Mouse (Mus musculus): ENCODE data around the gene Spag16.
A peak's percentile ranks its signal among the peaks of the same experiment; 100 is the strongest.
"Not testable (repeated sequence)": the region's sequence is repeated elsewhere in the genome, so short reads cannot be mapped to it uniquely, and the experiment has no call there.

Spag16 gene

GRCm38 (mm10) chr1:69826806-69827703, at the start of gene Spag16:
Gene Spag16, plus strand, starts transcription at chr1:69826970.
- Histone ChIP-seq H3K27me3 (ENCODE audit: control insufficient read depth, insufficient read depth, low read length, poor library complexity, severe bottlenecking) (no peaks in the 10 kb centered on the region), H3K36me3 (ENCODE audit: control insufficient read depth, insufficient read depth, low read length, poor library complexity, severe bottlenecking) (no peaks in the 10 kb centered on the region)
- no peak for DNase-seq (ENCODE audit: low read depth, low spot score)

- Histone ChIP-seq H3K27me3 (ENCODE audit: control insufficient read depth, insufficient read depth, low read length, poor library complexity, severe bottlenecking) (no peaks in the 10 kb centered on the region), H3K36me3 (ENCODE audit: control insufficient read depth, insufficient read depth, low read length, poor library complexity, severe bottlenecking) (no peaks in the 10 kb centered on the region)
- peak; percentile 41 for DNase-seq (ENCODE audit: low read depth, low spot score)
Observed at GRCm38 (mm10) chr1:69785129-69785528, 41.6 kb upstream of the Spag16 start.

GRCm38 (mm10) chr1:69786716-69787115, 40.1 kb upstream of the Spag16 start:
- DNase-seq (ENCODE audit: low read depth, low spot score) = no peak
- Histone ChIP-seq H3K36me3 (ENCODE audit: control insufficient read depth, insufficient read depth, low read length, poor library complexity, severe bottlenecking) (no peaks in the 10 kb centered on the region), H3K27me3 (ENCODE audit: control insufficient read depth, insufficient read depth, low read length, poor library complexity, severe bottlenecking) (no peaks in the 10 kb centered on the region)

- no peaks in the 10 kb centered on the region for H3K36me3 ChIP-seq (ENCODE audit: control insufficient read depth, insufficient read depth, low read length, poor library complexity, severe bottlenecking)
- no peak for DNase-seq (ENCODE audit: low read depth, low spot score)
- H3K27me3 ChIP-seq (ENCODE audit: control insufficient read depth, insufficient read depth, low read length, poor library complexity, severe bottlenecking) = no peaks in the 10 kb centered on the region
Observed at GRCm38 (mm10) chr1:69787379-69787778, 39.4 kb upstream of the Spag16 start.

- peak; percentile 20 for DNase-seq (ENCODE audit: low read depth, low spot score)
- Histone ChIP-seq H3K36me3 (ENCODE audit: control insufficient read depth, insufficient read depth, low read length, poor library complexity, severe bottlenecking) (no peaks in the 10 kb centered on the region), H3K27me3 (ENCODE audit: control insufficient read depth, insufficient read depth, low read length, poor library complexity, severe bottlenecking) (no peaks in the 10 kb centered on the region)
Observed at GRCm38 (mm10) chr1:69790337-69791250, 36.2 kb upstream of the Spag16 start.

- DNase-seq (ENCODE audit: low read depth, low spot score) = no peak
- Histone ChIP-seq H3K27me3 (ENCODE audit: control insufficient read depth, insufficient read depth, low read length, poor library complexity, severe bottlenecking) (no peaks in the 10 kb centered on the region), H3K36me3 (ENCODE audit: control insufficient read depth, insufficient read depth, low read length, poor library complexity, severe bottlenecking) (no peaks in the 10 kb centered on the region)
Observed at GRCm38 (mm10) chr1:69798948-69799565, 27.7 kb upstream of the Spag16 start.

- DNase-seq (ENCODE audit: low read depth, low spot score) = no peak
- no peaks in the 10 kb centered on the region for H3K27me3 ChIP-seq (ENCODE audit: control insufficient read depth, insufficient read depth, low read length, poor library complexity, severe bottlenecking)
- H3K36me3 ChIP-seq (ENCODE audit: control insufficient read depth, insufficient read depth, low read length, poor library complexity, severe bottlenecking) = no peaks in the 10 kb centered on the region
Observed at GRCm38 (mm10) chr1:69810161-69810560, 16.6 kb upstream of the Spag16 start.

- H3K27me3 ChIP-seq (ENCODE audit: control insufficient read depth, insufficient read depth, low read length, poor library complexity, severe bottlenecking); DNase-seq (ENCODE audit: low read depth, low spot score); H3K36me3 ChIP-seq (ENCODE audit: control insufficient read depth, insufficient read depth, low read length, poor library complexity, severe bottlenecking): not testable (repeated sequence)
Observed at GRCm38 (mm10) chr1:69825635-69826034, 1.1 kb upstream of the Spag16 start.

GRCm38 (mm10) chr1:69828872-69829479, 2.2 kb downstream of the Spag16 start:
- Histone ChIP-seq H3K36me3 (ENCODE audit: control insufficient read depth, insufficient read depth, low read length, poor library complexity, severe bottlenecking) (no peaks in the 10 kb centered on the region), H3K27me3 (ENCODE audit: control insufficient read depth, insufficient read depth, low read length, poor library complexity, severe bottlenecking) (no peaks in the 10 kb centered on the region)
- DNase-seq (ENCODE audit: low read depth, low spot score) = no peak

GRCm38 (mm10) chr1:69830586-69830985, 3.8 kb downstream of the Spag16 start:
- DNase-seq (ENCODE audit: low read depth, low spot score) = no peak

GRCm38 (mm10) chr1:69831002-69831401, 4.2 kb downstream of the Spag16 start:
- H3K36me3 ChIP-seq (ENCODE audit: control insufficient read depth, insufficient read depth, low read length, poor library complexity, severe bottlenecking) = no peaks in the 10 kb centered on the region
- no peaks in the 10 kb centered on the region for H3K27me3 ChIP-seq (ENCODE audit: control insufficient read depth, insufficient read depth, low read length, poor library complexity, severe bottlenecking)
- DNase-seq (ENCODE audit: low read depth, low spot score) = no peak

More at GRCm38 (mm10) chr1:69830586-69830985, 3.8 kb downstream of the Spag16 start:
- Histone ChIP-seq H3K36me3 (ENCODE audit: control insufficient read depth, insufficient read depth, low read length, poor library complexity, severe bottlenecking) (no peaks in the 10 kb centered on the region), H3K27me3 (ENCODE audit: control insufficient read depth, insufficient read depth, low read length, poor library complexity, severe bottlenecking) (no peaks in the 10 kb centered on the region)

- not testable (repeated sequence) for DNase-seq (ENCODE audit: low read depth, low spot score); H3K27me3 ChIP-seq (ENCODE audit: control insufficient read depth, insufficient read depth, low read length, poor library complexity, severe bottlenecking); H3K36me3 ChIP-seq (ENCODE audit: control insufficient read depth, insufficient read depth, low read length, poor library complexity, severe bottlenecking)
Observed at GRCm38 (mm10) chr1:69833476-69833875, 6.7 kb downstream of the Spag16 start.

- Histone ChIP-seq H3K27me3 (ENCODE audit: control insufficient read depth, insufficient read depth, low read length, poor library complexity, severe bottlenecking) (no peaks in the 10 kb centered on the region), H3K36me3 (ENCODE audit: control insufficient read depth, insufficient read depth, low read length, poor library complexity, severe bottlenecking) (no peaks in the 10 kb centered on the region)
- no peak for DNase-seq (ENCODE audit: low read depth, low spot score)
Observed at GRCm38 (mm10) chr1:69853436-69853835, 26.7 kb downstream of the Spag16 start.

- Histone ChIP-seq H3K36me3 (ENCODE audit: control insufficient read depth, insufficient read depth, low read length, poor library complexity, severe bottlenecking) (no peaks in the 10 kb centered on the region), H3K27me3 (ENCODE audit: control insufficient read depth, insufficient read depth, low read length, poor library complexity, severe bottlenecking) (no peaks in the 10 kb centered on the region)
- no peak for DNase-seq (ENCODE audit: low read depth, low spot score)
Observed at GRCm38 (mm10) chr1:69867776-69868175, 41.0 kb downstream of the Spag16 start.

All from splenic B cell, adult 2 months (primary cell).